Mouse (Mus musculus) ovary, postnatal 14 days (tissue): ENCODE measurements around the gene Gm853.

ENCODE experiments used
- DNase-seq: peaks from one replicate; pipeline ENCODE4 v3.0.0; 2022; ENCODE audit warnings: low spot score

The Gm853 gene

DNA sequence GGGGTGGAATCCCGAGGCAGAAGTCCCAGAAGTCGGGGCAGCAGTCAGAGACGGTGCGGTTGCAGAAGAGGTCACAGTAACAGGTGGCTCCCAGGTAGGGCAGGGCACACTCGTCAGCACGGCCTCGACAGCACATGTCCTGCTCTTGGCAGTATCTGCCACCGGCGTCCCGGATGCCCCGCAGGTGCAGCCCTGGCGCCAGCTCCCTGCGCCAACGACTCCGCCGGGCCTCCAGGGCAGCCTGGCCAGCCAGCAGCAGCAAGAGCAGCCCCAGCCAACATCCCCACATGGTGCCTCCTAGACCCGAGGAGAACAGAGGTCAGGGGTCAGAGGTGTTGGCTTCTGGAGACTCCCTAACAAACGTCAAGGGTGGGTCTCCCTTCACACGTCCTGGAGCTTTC, 48.3 kb downstream of the Gm853 start:
- no peak for DNase-seq

- no peak for DNase-seq
Measured at GRCm38 (mm10) chr4:130173060-130173822, 49.0 kb downstream of the Gm853 start.

GRCm38 (mm10) chr4:130171951-130172765, 50.0 kb downstream of the Gm853 start:
- no peak for DNase-seq

- DNase-seq = no peak
Measured at GRCm38 (mm10) chr4:130170362-130170761, 51.8 kb downstream of the Gm853 start.

GRCm38 (mm10) chr4:130169411-130169971, 52.7 kb downstream of the Gm853 start:
- DNase-seq = no peak

- peak; percentile 77 for DNase-seq
Measured at GRCm38 (mm10) chr4:130168280-130169183, 53.7 kb downstream of the Gm853 start.

GRCm38 (mm10) chr4:130167814-130168213, 54.4 kb downstream of the Gm853 start:
- no peak for DNase-seq

- DNase-seq = no peak
Measured at GRCm38 (mm10) chr4:130167321-130167720, 54.9 kb downstream of the Gm853 start.

DNA sequence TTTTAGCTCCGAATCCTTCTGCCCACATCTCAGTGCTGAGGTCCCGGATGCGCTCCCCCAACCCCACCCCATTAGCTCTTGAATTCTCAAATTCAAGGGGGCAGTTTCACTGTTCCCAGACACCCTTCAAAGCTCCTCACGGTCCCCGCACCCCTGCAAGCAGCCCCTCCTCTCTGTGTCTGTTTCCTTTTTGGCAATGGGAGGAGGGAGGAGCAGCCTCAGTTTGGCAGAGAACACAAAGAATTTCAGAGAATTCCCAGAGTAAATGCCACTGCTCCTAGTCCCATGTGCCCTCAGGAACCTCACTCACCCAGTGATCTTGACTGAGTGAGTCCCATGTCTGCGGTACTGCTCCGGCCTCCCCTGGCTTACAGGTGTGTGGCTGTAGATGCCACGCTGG, 55.6 kb downstream of the Gm853 start:
- no peak for DNase-seq

GRCm38 (mm10) chr4:130166061-130166460, 56.1 kb downstream of the Gm853 start:
- no peak for DNase-seq

GRCm38 (mm10) chr4:130164121-130164520, 58.1 kb downstream of the Gm853 start:
- DNase-seq = no peak

DNA sequence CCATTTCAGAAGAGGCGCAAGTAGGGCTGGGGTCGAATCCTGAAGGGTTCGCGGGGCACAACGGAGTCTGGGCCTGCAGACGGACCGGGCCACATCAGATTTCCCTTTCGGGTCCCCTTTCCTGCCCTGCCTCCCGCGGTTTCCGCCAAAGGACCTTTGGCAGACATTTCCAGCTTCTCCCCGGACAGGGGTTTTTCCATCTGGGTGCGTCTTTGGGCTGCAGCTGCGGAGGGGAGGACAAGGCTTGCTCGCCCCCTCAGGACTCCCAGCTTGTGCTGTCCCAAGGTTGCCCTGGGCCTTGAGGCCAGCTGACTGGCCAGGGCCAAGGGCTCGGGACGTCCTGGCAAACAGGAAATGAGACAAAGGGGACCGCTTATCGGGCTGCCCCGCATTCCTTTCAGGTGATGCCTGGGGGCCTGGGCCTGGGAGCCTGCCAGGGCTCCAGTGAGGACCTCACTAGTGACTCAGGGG, 58.8 kb downstream of the Gm853 start:
- no peak for DNase-seq

DNA sequence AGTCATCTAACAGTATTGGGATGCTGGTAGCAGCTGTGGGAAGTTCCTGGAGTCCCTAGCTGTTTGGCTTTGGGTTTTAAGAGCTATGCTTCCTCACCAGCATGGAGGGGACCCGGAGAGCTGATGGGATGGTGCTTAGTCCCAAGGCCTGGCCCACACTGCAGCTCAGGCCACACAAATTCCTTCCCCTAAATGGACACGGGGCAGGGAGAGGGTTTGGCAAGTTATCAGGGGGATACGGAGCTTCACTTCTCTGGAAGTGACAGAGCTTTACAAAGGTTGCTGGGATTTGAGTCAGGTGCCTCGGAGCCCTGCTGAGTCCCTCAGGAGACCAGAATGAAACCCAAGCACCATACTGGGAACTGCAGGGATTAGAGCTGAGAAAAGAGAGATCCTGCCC, 60.9 kb downstream of the Gm853 start:
- no peak for DNase-seq
